Mouse (Mus musculus): ENCODE measurements around the gene Tbc1d23.
"Not testable (repeated sequence)": the region's sequence is repeated elsewhere in the genome, so short reads cannot be mapped to it uniquely, and the experiment has no call there.

Gene Tbc1d23

DNA sequence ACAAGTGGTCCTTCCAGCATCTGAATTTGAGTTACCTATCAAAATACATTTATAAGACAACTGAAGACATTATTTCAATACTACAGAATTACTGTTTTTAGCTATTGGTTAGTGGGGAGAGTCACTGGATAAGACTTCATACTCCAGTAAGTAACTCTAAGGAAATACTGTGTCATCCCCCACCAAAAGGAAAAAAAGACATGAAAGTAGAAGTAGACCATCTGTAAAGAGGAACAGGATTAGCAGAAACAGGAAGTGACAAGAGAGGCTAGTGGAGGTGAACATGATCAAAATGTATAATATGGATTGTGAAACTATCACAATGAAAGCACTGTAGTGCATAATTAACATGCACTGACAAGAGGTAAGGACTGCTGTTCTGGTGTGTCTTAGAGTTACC, 15.3 kb downstream of the Tbc1d23 start:
- no peak for DNase-seq (ENCODE audit: low spot score in 2 of 2)

DNA sequence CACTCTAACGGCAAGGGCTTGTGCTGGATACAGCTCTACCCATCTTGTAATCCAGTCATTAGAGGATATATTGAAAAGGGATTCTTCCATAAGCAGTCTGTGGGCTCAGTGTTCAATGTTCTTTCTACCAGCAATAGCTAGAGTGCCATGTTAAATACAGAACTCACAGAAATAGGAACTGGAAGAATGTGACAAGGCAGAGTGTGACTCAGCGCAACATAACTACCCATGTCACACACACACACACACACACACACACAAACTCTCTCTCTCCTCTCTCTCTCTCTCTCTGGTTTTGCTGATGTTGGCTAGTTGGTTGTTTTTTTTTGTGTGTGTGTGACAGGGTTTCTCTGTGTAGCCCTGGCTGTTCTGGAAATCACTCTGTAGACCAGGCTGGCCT, 20.3 kb downstream of the Tbc1d23 start:
- DNase-seq (ENCODE audit: low spot score in 2 of 2): no peak

DNA sequence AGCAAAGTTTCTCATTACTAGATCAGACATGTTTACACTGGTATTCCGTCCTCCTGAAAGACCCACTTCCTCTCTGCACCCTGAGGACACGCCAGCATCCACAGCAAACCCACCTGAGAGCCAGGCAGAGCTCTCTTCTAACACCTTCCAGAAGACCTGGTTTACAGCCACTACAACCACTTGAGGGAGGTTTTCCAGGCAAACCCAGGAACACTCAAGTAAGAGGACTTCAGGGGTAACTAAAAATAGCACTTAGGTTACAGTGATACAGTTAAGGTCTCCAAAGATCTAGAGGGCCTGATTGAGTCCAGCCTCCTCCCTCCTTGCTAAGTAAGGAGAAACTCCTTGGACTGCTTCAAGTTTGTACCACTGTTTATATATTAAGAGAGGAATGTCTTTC, 23.0 kb downstream of the Tbc1d23 start:
- no peak for DNase-seq (ENCODE audit: low spot score in 2 of 2)

- DNase-seq (ENCODE audit: low spot score in 2 of 2): no peak
Observed at GRCm38 (mm10) chr16:57197281-57197680, 34.0 kb downstream of the Tbc1d23 start.

DNA sequence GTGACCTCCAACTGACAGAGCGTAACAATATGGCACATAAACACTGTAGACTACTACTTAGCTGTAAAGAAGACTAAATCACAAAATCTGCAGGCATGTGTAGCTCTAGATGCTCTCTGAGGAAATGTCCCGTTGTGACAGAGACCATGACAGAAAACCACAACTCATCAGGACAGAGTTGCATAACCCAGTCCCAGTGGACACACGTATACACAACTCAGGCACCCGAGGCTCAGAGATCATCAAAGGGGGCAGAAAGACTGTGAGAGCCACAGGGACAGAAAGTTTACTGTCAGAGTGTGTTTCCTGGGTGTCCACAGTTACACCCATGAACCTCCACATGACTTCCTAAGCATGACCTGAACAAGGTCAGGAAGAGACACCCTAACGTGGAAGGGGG, 34.7 kb downstream of the Tbc1d23 start:
- DNase-seq (ENCODE audit: low spot score in 2 of 2): no peak

GRCm38 (mm10) chr16:57191214-57191613, 40.1 kb downstream of the Tbc1d23 start:
- DNase-seq (ENCODE audit: low spot score in 2 of 2): no peak

DNA sequence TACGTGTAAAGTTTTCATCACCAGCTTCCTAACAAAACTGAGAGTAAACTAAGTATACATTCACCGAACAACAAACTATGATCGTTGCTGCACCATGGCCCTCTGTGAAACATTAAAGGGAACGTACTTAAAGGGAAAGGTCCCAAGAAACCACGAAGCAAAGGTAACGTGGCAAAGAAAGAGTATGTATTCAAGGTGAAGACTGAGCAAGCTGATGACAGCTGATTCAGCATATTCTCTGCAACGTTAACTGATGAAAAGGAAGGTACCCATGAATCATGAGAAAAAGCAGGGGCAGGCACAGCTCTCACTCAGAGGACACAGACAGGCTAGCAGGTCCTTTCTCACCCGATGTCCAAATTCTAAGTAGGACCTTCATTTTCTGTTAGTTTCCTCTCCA, 40.9 kb downstream of the Tbc1d23 start:
- no peak for DNase-seq (ENCODE audit: low spot score in 2 of 2)

DNA sequence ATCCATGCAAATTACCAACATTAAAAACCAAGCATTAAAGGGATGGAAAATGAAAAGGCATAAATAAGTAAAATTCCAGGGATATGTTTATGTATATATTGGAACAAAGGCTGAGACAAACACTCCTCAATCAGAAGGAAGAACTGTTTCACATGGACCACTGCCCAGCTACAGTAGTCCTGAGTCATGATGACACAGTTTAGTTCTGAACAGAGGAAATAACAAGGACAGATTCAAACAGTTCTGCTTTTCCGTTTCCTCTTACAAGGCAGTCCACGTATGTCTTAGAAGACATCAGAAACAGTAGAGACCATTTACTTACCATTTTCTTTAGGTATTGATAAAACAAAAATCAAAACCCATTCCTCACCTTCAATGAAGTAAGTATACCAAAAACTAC, 41.8 kb downstream of the Tbc1d23 start:
- no peak for DNase-seq (ENCODE audit: low spot score in 2 of 2)

DNA sequence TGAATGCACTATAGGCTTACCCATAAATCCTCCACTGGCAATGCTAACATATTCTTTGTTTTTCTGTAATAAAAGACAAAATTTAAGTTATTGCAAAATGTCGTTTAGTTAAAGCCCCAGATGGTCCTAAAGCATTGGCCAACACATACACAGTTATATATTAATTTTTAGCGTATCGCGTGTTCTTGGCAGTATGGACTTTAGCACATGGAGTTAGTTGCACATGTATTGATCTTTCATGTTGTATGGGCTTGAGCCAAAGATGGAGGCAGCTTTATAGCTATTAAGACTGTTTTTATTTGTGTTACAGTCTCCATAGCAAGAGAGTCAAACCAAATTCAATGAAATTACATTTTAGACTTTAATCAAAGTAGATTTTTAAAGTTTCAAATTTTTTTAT, 44.7 kb downstream of the Tbc1d23 start:
- no peak for DNase-seq (ENCODE audit: low spot score in 2 of 2)

GRCm38 (mm10) chr16:57182037-57182436, 49.3 kb downstream of the Tbc1d23 start:
- DNase-seq (ENCODE audit: low spot score in 2 of 2): no peak

GRCm38 (mm10) chr16:57181180-57181579, 50.1 kb downstream of the Tbc1d23 start:
- DNase-seq (ENCODE audit: low spot score in 2 of 2): peak in 1 of 2 experiments; percentile 23

DNA sequence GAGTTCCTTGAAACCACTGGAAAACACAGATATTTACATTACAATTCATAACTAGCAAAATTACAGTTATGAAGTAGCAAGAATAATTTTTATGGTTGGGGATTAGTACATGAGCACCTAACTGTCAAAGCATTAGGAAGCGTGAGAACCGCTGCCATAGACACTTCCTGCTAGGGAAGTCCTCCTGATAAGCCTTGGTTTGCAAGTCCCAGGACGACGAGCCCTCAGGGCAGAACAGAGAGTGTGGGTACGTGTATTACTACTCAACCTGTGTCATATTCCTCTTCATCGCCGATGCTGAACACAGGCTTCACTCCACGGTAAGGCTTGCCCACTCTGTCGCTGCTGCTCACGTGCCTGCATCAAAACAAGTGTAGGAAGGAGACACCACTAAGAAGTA, 53.6 kb downstream of the Tbc1d23 start:
- DNase-seq (ENCODE audit: low spot score in 2 of 2): no peak

GRCm38 (mm10) chr16:57177254-57177653, 54.0 kb downstream of the Tbc1d23 start:
- peak in 1 of 2 experiments; percentile 15 for DNase-seq (ENCODE audit: low spot score in 2 of 2)

GRCm38 (mm10) chr16:57176276-57176675, 55.0 kb downstream of the Tbc1d23 start:
- DNase-seq (ENCODE audit: low spot score in 2 of 2): no peak

- DNase-seq (ENCODE audit: low spot score in 2 of 2): no peak
Observed at GRCm38 (mm10) chr16:57175751-57176150, 55.6 kb downstream of the Tbc1d23 start.

DNA sequence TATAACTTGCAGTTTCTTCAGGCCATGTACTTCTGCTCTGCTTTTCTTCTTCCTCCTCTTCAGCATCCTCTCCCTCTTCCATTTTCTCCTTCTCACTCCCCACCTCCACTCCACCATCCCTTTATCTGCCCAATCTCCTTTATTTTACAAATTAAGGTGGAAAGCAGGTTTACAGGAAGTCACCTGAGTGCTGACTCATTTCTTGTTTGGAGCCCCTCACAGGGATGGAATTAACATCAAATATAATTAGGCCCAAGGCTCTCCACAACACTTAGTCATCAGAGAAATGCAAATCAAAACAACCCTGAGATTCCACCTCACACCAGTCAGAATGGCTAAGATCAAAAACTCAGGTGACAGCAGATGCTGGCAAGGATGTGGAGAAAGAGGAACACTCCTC, 56.8 kb downstream of the Tbc1d23 start:
- not testable (repeated sequence) for DNase-seq (ENCODE audit: low spot score in 2 of 2)

DNA sequence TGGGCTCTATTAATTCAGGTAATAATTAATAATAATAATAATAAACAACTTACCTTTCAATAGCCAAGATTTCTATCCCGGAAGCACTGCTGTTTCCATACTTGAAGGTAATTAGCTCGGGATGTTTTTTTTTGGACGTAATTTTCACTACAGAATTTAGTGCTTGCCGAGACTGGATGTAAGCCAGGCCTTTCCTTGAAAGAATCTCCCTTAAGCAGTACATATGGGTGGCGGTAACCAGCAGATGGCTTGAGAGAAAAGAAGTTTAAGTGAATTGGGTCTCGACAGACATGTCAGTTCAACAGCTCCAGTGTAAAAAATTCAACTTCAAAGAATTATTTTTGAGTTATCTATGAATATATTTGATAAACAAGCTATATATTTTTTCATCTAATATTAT, 59.7 kb downstream of the Tbc1d23 start:
- DNase-seq (ENCODE audit: low spot score in 2 of 2): no peak

DNA sequence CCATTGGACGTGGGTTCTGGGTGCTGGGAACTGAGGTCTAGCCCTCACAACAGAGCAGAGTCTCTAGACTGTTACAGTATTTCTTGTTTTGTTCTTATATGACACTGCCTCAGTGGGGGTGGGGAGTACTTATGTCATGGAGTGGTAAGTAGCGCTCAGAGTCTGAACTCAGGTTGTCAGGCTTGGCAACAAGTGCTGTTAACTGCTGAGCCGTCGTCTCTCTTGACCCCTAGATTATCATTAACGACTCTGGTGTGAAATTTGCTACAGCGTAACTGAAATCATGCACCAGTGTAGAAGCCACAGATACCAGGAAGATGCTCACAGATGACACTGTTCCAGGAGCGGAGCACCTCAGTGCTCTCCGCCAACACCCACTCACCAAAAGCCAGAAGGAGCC, 60.1 kb downstream of the Tbc1d23 start:
- no peak for DNase-seq (ENCODE audit: low spot score in 2 of 2)

DNA sequence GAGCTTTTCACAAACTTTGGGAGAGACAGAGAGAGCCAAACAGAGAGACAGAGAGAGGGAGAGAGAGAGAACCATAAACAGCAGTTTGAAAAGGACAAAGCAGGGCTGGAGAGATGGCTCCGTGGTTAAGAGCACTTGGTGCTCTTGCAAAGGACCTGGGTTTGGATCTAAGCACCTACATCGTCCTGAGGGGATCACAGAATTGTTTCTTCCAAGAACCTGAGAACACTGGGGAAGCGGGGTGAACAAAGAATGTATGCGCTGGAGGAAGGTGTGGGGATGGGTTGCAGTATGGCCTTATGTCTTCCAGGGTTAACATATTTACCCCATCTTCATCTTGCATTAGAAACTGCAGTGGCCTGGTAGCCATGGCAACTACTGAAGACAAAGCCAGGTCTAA, 63.1 kb downstream of the Tbc1d23 start:
- DNase-seq (ENCODE audit: low spot score in 2 of 2): no peak

GRCm38 (mm10) chr16:57167514-57167912, 63.8 kb downstream of the Tbc1d23 start:
- DNase-seq (ENCODE audit: low spot score in 2 of 2): no peak

- DNase-seq (ENCODE audit: low spot score in 2 of 2): peak; percentile 95 to 96
Observed at GRCm38 (mm10) chr16:57166611-57167513, 64.4 kb downstream of the Tbc1d23 start, which contains the start of gene Nit2. Gene Nit2, minus strand, starts transcription at chr16:57167341.

DNA sequence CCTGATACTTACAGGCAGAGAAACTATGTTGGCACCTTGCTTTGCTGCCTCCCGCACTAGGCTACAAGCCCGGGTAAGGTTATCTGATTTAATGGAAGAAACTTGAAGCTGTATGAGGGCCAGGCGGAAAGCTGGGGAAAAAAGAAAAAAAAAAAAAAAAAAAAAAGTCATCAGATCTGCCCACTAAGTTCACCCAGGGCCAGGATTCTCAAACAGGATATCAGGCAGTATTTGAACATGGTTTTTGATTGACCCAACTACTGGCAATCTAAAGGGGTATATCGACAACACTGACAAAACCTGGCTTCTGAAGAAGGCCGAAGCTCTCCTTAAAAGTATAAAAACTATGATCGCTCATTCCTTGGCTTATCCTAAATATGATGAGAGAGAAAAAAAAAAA, 65.2 kb downstream of the Tbc1d23 start:
- DNase-seq (ENCODE audit: low spot score in 2 of 2): no peak

DNA sequence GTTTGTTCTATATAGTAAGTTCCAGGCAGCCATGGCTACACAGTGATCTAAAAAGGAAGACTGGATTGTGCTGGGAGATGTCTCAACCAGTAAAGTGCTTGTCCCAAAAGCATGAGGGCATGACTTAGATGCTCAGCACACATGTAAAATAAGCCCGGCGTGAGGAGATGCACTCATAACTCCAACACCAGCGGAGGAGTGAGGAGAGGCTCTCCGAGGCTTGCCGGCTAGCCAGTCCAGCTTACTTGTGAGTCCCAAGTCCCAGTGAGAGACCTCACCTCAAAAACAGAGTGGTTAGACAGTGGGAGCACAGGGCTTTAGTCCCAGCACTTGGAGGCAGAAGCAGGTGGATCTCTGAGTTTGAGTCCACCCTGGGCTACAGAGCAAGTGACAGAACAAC, 66.1 kb downstream of the Tbc1d23 start:
- DNase-seq (ENCODE audit: low spot score in 2 of 2): no peak

DNA sequence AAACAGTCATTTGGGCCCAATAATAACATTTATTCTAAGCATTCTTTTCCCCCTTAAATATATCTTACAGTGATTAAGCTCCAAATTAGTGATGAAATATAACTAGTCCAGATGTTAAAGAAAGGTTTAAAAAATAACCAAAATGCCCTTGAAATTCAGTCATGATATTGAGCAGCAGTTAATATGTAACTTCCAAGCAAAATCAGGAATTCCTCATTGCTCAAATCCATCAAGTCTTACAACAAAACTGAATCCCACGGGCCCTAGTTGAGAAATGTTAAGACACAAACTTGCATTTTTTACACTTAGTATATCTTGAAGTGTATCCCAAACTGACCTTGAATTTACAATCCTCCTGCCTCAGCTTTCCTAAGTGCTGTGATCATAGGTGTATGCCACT, 67.6 kb downstream of the Tbc1d23 start:
- no peak for DNase-seq (ENCODE audit: low spot score in 2 of 2)
